Mouse (Mus musculus): ENCODE measurements around the gene Stat5b.

The Stat5b gene

DNA sequence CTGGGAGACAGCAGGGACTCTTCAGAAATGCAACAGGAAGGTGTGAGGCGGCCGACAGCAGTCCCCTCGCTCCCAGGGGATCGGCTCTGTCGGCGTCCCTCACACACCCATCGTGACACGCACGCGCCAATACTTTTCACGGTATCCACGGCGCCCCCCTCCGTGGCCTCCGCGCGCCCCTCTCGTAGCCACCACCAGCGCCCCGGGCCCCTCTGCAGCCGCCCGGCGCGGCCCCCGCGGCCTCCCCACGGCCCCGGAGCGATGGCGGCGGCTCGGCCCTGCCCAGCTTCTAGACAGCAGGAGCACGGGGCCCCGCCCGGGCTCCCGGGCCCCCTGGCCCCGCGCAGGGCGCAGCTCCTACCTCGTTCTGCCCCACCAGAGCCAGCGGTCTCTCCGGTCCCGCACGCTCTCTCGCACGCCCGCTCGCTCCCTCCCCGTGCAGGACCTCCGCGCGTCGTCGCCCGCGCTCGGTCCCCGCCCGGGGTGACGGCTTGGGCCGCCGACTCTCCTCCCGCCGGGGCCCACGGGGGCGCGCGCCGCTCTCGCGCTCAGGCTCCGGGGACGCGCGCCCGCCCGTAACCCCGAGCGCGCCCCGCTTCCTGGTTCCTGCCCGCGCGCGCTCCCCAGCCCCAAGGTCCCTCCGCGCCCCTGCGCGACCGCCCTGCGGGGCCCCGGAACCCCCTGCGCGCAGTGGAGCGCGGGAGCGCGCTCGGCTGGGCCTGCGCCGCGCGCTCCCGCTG is at the start of gene Stat5b:
Gene Stat5b, minus strand, starts transcription at position 687 of the 740 bp plus-strand sequence.
- in situ Hi-C loops (cut with MboI): no loop called here

DNA sequence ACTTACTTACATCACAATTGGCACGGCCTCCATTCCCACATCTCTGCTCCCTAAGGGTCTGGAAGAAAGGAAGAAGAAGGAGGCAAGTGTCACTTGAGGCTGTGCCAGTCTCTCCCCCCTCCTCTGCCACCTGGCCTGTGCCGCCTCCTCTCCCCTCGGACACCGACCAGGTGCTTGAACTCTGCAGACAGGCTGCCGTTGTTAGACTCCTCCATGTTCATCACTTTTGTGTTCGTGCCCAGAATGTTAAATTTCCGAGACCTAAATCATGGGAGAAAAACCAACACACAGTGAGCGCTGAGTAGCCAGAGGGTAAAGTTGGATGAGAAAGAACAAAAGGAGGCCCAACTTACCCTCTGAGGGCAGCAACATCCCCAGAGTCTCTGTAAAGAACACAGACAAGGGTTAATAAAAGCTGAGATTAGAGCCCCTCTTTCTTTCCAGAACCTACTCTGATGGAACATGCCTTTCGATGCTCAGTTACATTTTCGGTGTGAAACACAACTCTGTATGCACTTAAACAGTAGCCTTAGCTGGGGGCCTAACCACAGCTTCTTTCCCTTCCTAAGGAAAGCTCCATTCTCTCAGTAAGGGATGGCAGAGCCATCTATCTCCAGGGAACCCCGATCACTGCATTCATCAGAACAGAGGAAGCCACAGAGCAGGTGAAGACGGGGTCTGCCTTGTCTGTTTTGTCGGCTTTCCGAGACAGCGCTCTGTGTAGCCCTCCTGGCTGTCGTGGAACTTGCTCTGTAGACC is 48.1 kb upstream of the Stat5b start:
- in situ Hi-C loops (cut with MboI): no loop called here

DNA sequence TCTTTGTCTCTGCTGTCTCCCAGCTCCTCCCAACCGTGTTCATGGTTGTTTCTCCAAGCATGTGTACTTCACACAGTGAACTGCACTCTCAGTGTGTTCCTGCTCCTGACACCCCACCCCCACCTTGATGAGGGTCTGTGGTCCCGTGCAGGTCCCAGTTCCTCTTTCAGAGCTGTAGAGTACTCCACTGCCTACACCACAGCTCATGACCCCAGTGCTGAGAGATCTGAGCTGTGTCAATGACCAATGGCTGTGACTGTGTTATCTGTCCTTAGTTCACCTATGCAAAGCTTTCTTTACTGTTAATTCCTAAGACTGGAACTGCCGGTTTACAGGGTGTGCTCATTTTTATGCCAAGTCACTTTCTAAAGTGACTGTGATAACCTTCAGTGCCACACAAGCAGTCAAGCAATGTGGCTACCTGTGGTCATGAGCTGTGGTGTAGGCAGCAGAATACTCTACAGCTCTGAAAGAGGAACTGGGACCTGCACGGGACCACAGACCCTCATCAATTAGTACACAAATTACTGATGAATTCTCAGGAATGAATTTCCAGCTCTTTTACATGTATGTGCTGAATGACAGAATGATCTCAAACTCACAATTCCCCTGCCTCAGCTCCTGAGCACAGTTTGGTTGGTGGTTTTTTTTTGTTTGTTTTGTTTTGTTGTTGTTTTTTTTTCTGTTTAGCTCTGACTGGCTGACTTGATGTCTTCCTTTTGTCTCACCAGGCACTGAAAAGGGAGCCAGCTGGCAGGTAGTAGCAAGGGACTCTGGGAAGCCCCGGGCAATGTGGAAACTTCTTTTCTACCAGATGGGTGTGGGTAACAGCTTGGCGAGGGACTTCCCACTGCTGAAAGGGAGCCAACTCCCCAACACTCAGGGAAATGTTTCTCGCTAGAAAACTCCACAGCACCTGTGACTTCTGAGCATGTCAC is 47.0 kb upstream of the Stat5b start:
- in situ Hi-C loops (cut with MboI): no loop called here

DNA sequence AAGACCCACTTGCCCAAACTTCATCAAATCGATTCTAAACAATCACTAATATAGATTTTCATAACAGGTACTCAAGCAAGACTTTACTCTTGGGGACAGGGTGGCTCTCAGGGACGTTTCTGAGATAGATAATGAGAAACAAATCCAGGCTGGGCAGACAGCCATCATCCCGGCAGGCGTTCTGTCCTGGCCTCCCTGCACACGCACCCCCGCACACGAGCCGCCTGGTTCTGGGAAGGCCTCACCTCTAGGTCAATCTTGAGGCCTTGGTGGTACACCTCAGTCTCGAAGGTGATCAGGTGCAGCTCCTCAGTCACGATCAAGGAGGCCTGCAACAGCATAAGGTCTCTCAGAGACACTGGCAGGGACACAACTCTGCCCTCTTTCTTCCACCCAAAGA is 45.6 kb upstream of the Stat5b start:
- in situ Hi-C loops (cut with MboI): no loop called here

DNA sequence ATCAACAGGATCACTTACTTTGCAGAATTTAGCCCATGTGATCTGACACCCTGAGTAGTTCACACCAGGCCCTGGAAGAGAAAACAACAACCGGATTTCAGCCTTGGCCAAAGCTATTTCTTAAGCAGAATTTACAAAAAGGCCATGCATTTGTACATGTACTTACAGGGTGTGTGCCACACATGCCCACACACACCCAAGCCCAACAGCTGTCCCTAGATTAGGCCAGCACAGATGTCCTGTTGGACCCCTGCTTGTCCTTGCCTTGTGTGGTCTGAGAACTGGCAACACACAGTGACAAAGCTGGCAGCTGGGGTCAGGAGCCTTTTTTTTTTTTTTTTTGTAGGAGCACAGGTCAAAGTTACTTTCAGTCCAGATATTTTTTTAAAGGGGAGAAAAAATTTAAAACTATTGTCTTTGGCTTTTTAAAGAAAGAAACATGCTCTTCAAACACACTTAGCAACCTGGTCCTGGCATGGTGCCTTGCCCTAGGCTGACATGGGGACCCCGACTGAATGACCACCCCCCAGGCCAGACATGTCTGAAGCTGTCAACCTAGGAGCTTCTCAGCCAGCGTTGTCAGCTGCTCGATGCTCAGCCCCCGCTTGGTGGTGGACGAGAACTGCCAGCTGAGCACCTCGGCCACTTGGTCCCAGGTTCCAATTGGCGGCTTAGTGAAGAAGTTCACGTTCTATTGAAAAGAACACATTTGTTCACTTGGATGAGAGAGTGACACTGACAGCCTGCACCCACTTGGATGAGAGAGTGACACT is 43.8 kb upstream of the Stat5b start:
- in situ Hi-C loops (cut with MboI): no loop called here

DNA sequence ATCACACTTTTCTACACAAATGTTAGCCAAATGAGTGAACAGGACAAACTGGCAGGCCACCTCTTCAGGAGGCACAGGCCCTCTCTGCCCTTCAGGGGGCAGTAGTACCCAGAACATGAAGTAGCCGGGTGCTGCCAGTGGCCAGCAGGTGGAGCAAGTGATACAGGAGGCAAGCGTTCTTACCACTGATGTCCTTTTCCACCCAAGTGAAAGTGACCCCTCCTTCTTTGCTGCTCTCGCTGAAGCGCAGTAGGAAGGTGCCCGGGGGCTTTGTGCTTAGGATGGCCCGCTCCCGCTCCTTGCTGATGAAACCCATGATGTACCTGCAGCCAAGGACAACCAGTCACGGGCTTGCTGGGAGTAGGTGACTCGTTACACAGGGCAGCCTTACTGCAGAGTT is 43.0 kb upstream of the Stat5b start:
- in situ Hi-C loops (cut with MboI): no loop called here

DNA sequence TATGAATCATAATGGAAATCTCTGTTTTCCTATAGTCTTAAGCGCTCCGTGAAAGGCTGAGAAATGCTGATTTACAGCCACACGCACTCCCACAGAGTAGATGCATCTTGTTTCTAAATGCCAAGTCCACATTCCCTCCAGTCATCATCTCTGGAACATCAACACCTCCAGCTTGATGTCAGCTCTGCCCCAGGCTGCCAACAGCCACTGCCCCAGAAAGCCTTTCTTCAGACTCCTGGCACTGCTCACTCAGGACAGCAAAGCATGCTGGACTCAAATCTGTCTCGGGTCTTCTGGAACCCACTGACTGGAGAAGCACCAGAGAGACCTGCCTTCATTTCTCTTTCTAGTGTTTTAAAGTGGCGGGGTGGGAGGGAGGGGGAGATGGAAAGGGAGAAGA is 41.9 kb upstream of the Stat5b start:
- in situ Hi-C loops (cut with MboI): no loop called here

DNA sequence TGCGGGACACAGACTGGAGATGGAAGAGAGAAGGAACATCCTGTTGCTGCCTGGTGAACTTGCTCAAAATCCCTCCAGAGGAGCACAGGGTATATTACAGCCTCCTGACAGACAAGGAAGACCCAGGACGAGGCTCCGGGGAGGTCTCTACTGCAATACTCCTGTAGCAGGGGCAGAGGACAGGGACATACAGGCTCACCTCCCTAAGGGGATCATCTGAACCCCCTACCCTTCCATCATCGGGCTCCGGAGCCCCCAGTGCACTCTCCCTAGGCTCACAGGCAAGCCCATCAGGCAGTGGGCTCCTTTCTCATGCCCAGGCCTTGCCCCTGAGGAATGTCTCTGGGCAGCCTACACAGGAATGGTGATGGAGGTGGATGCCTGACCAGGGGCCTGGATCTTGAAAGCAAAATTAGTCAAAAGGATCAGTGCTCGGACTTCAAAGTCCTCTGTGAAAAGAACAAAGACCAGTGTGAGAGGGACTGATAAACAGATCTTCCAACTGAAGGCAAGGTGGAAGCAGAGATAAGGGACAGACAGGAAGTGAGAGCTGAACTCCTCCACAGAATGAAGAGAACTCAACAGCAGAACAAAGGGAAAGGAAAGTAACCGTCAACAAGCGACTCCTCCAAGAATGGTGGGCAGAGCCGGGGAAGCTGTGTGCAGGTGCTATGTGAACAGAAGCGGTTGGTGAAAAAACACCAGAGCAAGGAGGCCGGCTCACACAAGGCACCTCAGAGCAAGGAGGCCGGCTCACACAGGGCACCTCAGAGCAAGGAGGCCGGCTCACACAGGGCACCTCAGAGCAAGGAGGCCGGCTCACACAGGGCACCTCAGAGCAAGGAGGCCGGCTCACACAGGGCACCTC is 41.0 kb upstream of the Stat5b start:
- in situ Hi-C loops (cut with MboI): no loop called here

DNA sequence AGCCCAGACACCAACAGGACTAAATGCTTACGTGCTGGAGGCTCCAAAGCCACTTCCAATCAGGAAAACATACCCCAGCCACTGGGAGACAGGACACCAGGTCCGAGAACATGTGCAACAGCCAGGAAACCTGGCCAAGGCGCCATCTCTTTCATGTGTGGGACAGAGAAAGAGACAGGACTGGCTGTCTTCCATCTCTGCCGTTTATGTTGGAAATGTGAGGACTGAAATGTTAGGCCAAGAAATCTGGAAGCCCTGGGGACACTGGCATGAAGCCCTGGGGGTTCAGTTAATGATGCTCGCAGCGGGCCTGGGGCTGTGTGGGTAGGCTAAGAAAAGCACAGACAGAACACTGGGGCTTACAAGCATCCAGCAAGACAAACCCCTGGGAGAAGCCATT is 40.0 kb upstream of the Stat5b start:
- in situ Hi-C loops (cut with MboI): no loop called here

DNA sequence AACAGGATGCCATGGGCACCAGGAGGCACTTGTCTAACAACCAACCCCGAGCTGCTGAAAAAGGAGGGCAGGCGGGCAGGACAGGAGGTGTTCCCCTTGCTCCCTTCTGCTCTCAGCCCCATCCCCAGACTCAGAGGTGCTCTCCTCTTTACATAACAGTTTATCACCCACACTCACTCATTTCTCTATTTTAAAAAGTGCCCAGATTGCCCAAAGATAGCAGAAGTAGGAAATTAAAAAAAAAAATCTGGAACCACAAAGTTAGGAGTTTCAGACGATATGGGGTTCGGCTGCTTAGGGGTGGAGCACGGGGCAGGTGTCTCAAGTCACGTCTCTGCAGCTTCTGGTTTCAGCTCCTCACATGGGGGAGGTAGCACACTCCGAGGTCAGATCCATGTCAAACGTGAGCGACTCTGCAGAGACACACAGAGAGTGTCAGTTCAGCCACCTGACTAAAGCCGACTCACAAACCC is 37.9 kb upstream of the Stat5b start:
- in situ Hi-C loops (cut with MboI): no loop called here

DNA sequence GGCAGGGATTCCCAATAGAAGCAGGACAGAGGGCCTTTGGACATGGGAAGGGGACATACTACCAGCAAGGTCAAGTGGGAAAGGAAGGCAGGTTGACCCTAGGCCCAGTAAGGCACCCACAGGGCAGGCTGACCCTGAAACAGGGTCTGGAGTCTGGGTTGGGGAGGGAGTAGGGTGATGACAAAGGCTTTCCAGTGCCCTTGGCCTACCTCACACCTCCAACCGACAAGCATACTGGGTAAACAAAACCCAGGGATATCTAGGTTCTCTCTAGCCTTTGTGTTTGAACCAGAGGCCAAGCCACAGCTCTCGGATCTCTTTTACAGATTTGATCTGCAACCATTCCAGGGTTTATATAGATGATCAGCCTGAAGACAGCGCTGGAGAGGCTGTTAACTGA is 37.2 kb upstream of the Stat5b start:
- in situ Hi-C loops (cut with MboI): no loop called here

DNA sequence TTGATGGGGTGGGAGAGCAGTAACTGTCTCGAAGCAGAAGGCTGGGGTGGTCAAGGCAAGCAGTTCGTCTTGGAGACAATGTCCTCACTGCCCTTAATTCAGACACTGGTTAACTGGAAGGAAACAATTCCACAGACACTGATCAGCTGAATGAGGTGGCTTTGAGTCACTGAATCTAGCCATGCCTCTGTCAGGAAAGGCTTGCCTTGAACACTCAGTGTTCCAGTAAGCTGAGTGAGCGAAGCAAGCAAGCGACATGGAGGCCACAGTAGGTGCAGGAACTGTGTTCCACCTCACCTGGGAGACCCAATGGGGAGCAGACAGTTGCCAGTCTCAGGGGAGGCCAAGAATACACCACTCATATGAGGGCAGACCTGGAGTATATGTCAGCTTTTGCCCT is 36.7 kb upstream of the Stat5b start:
- in situ Hi-C loops (cut with MboI): no loop called here

DNA sequence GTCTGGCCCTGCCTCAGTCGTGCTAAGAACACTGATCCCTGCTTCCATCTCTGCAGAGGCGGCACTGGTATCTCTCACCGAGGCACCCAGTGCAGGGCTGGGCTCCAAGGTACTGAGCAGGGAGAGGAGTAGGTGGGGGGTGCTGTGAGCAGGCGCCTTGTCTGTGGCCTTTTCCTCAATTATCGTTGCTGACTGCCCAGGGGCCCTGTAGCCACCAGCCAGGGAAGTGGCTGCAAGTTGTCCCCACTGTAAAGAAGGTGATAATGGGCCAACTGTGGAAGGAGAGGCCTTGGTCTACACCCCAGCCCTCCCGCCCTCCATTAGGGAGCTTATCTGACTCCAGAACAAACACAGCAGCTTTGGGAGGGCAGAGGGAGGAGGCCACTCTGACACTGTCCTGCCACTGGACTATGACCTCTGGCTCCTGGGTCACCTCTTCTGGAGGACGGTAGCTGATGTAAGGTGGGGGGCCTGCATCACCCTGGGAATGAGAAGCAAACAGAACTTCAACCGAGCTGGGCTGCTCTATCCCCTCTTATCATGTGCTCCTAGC is 35.7 kb upstream of the Stat5b start:
- in situ Hi-C loops (cut with MboI): no loop called here

DNA sequence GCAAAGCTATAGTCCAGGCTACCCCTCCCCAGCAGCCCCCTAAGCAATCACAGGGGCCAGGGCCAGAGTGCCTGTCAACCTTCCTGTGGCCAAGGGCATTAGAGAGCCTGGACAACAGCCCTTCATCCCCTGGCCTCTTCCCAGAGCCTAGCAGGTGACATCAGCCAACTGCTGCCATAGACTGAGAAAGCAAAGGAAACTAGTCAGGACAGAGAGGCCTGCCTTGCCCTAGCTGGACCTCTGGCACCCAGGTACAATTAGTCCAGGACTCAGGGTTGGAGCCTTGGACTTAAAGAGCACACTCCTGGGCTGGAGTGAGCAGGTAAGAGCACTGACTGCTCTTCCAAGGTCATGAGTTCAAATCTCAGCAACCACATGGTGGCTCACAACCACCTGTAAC is 34.9 kb upstream of the Stat5b start:
- in situ Hi-C loops (cut with MboI): no loop called here

DNA sequence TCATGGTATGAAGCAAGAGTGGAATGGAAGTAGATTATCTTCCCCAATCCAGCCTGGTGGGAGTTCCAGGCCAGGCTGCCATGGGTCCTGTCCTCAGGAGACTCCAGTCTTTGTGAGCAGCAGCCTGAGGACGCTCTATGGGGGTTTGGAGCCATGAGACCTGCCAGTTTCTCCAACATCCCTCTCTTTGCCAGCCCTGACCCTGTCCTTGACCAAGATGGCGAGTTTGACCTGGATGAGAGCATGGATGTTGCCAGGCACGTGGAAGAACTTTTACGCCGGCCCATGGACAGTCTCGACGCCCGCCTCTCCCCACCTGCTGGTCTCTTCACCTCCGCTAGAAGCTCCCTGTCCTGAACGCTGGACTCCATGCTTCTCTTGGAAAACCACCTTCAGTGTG is 33.1 kb upstream of the Stat5b start:
- in situ Hi-C loops (cut with MboI): no loop called here

DNA sequence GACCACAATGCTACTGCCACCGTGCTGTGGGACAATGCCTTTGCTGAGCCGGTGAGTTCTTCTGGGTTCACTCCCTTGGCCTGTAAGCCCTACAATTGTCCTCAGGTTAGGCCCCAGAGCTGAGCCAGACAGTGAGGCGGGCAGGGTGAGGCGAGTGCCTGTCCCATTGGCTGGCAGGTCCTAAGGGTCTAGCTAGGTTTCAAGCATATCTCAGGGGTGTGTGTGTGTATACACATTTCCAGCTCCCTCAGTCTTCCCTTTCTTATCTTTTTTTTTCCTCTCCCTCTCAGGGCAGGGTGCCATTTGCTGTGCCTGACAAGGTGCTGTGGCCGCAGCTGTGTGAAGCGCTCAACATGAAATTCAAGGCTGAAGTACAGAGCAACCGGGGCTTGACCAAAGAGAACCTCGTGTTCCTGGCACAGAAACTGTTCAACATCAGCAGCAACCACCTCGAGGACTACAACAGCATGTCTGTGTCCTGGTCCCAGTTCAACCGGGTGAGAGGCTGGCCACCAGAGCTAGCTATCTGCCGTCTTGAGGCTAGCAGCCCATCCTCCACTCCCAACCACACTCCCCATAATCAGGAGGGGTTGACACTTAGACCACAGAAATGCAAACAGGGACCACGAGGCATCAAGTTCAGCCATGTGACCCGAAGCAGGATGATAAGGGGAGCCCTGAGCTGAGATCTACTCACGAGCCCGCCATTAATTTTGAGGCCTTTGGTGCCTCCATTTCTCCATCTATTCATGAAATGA is 29.0 kb upstream of the Stat5b start:
- in situ Hi-C loops (cut with MboI): no loop called here

DNA sequence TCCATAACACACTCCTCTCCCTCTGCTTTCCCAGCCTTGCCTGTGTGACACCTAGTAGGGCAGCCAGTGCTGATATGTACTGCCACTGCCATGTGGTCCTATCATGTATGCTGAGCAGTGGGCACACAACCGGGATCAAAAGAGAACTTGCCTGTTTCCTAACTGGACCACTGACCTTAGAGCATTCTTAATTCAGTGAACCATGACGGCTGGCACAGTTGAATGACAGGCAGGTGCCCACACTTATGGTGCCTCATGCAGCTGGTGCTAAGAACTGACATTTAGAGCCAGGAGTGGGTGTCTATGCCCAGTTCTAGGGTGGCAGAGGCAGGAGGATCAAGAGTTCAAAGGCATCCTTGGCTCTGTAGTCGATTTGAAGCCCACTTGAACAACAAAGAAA is 25.2 kb upstream of the Stat5b start:
- in situ Hi-C loops (cut with MboI): no loop called here

DNA sequence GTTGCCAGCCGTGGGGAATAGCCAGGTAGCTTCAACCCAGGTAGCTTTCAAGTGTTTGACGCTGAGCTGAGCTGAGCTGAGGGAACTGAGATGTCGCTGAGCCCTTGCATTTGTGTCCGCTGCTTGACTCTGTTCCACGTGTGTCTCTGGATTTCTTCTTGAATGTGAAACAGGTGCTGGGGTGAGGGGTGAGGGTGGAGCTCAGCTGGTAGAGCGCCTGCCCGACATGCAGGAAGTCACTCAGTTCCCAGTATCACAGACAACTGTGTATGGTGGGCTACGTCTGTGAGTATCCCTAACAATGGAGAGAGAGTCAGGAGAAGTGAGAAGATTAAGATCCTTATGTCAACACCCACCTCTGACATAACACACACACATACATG is 20.4 kb upstream of the Stat5b start:
- in situ Hi-C loops (cut with MboI): no loop called here

DNA sequence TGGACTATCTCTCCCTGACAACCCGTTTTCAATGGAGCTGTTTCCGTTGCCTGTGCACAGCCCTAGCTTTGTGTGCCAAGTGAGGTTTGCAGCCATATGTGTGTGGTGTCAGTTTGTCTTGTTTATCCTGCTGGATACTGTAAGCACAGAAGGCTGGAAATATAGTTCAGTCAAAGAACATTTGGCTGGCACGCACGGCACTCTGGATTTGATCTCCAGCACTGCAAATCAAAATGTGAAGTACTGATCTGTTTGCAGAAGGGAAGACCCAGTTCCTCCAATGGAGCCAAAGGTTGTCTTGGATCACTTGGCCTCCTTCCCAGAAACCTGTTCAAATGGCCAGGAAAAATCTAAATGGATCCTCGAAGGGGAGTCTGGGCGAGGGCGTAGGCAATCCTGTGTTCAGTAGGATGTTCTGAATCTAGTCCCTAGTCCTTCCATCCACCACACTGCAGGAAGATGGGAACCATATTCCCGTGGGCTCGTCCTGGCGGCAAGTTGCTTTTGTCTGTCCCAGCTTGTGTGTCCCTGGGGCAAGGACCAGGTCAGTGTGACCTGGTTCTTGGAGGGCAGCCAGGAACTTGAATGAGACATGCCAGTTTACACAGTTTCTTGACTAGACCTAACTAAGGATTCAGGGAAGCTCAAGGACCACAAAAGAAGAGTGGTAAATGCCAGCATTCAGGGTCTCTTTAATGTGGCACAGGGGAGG is 19.9 kb upstream of the Stat5b start:
- in situ Hi-C loops (cut with MboI): no loop called here
